ENCODE assay signal across 7 mouse cellular contexts in genomic region chr5:76589311-76589710, GRCm38 (mm10). TPM values are rescaled to one million over a fixed set of nuclear protein-coding genes. Genes with fewer than 3 reads are reported as not detected.
DNase-seq lines count a peak whose midpoint lies in the region; ATAC-seq and TF ChIP-seq lines count a peak whose summit lies in the region.

No protein-coding gene starts in this region.

- peaks cover 4% of the 10 kb centered on the region; the same call in 1 of the 2 replicates for H3K79me2 ChIP-seq in MEL (ENCODE audit: control insufficient read depth, insufficient read depth, low read length, poor library complexity)

- H3K9me3 ChIP-seq in E14TG2a.4 (ENCODE audit: low read length), result no peaks in the 10 kb centered on the region
- no peaks in the 10 kb centered on the region for H3K9me3 ChIP-seq in MEL (replicated peaks; ENCODE audit: insufficient read depth, low read length)
- no peaks in the 10 kb centered on the region for H3K9me3 ChIP-seq in hindbrain, embryonic 10.5 days
- no peaks in the 10 kb centered on the region for H3K9me3 ChIP-seq in liver, embryonic 15.5 days (replicated peaks)

- TF ChIP-seq EP300 in MEL (IDR thresholded peaks at IDR 0.05; ENCODE audit: low read depth in 1 of 2, low read length in 2 of 2), result no peak

- H3K4me2 ChIP-seq in liver, embryonic 15.5 days, result peak overlapping the region; percentile 81

- H3K36me3 ChIP-seq in E14TG2a.4 (ENCODE audit: insufficient read depth, low read length) (peaks cover 23% of the 10 kb centered on the region), MEL (ENCODE audit: control insufficient read depth in 1 of 2, insufficient read depth in 2 of 2, low read length in 2 of 2) (peaks cover 0 to 14% of the 10 kb centered on the region in 2 experiments; a peak in 3 of 4 replicates)
- H3K36me3 ChIP-seq in hindbrain, embryonic 10.5 days, result peaks cover 32% of the 10 kb centered on the region
- H3K36me3 ChIP-seq in liver, embryonic 15.5 days (replicated peaks), result peaks cover 23% of the 10 kb centered on the region

- H3K27me3 ChIP-seq in E14TG2a.4 (ENCODE audit: insufficient read depth, low read length) (no peaks in the 10 kb centered on the region), MEL (ENCODE audit: control insufficient read depth in 1 of 2, insufficient read depth in 2 of 2, low read length in 2 of 2) (no peaks in the 10 kb centered on the region)
- no peaks in the 10 kb centered on the region for H3K27me3 ChIP-seq in hindbrain, embryonic 10.5 days (ENCODE audit: insufficient read depth, poor library complexity, severe bottlenecking)
- no peaks in the 10 kb centered on the region for H3K27me3 ChIP-seq in liver, embryonic 15.5 days

- no peak for ATAC-seq in liver, embryonic 15.5 days (ENCODE audit: insufficient read depth)

- H3K4me1 ChIP-seq in E14TG2a.4 (replicated peaks; ENCODE audit: low read depth, low read length) (peaks cover 14% of the 10 kb centered on the region), MEL (ENCODE audit: control insufficient read depth in 1 of 2, insufficient read depth in 2 of 2, low read length in 2 of 2) (peaks cover 7 to 12% of the 10 kb centered on the region in 2 experiments)
- H3K4me1 ChIP-seq in hindbrain, embryonic 10.5 days (replicated peaks), result peaks cover 20% of the 10 kb centered on the region
- peaks cover 18% of the 10 kb centered on the region for H3K4me1 ChIP-seq in liver, embryonic 15.5 days (replicated peaks)

- peak overlapping the region; percentile 59; the same call in 1 of the 2 replicates for H3K27ac ChIP-seq in MEL (ENCODE audit: control insufficient read depth, low read depth, low read length)
- peak overlapping the region; percentile 99 for H3K27ac ChIP-seq in hindbrain, embryonic 10.5 days
- peak overlapping the region; percentile 91 for H3K27ac ChIP-seq in liver, embryonic 15.5 days (replicated peaks)

- H3K4me3 ChIP-seq in E14TG2a.4 (replicated peaks; ENCODE audit: low read length) (peak overlapping the region; percentile 92), MEL (ENCODE audit: control insufficient read depth in 1 of 2, insufficient read depth in 1 of 2, low read depth in 2 of 2, low read length in 2 of 2) (peak overlapping the region; percentile 76 to 96)
- peak overlapping the region; percentile 92 for H3K4me3 ChIP-seq in hindbrain, embryonic 10.5 days
- H3K4me3 ChIP-seq in liver, embryonic 15.5 days (replicated peaks), result peak overlapping the region; percentile 98

- no peak for TF ChIP-seq CTCF in E14TG2a.4 (conservative IDR thresholded peaks at IDR 0.05; ENCODE audit: low read length)
- TF ChIP-seq CTCF in MEL (IDR thresholded peaks at IDR 0.05 in 2 of 3, conservative IDR thresholded peaks at IDR 0.05 in 1 of 3; ENCODE audit: control insufficient read depth in 1 of 3, insufficient read depth in 1 of 3, low read depth in 2 of 3, low read length in 3 of 3, poor library complexity in 1 of 3, severe bottlenecking in 1 of 3), result no peak

- TF ChIP-seq POLR2A in MEL (IDR thresholded peaks at IDR 0.05; ENCODE audit: control insufficient read depth in 1 of 2, insufficient read depth in 1 of 2, low read depth in 1 of 2, low read length in 2 of 2, poor library complexity in 1 of 2), result no peak

- TF ChIP-seq RAD21 in MEL (IDR thresholded peaks at IDR 0.05; ENCODE audit: low read depth, low read length), result no peak

- H3K9ac ChIP-seq in MEL (ENCODE audit: control insufficient read depth, low read depth, low read length, poor library complexity, severe bottlenecking), result peak overlapping the region; percentile 98
- H3K9ac ChIP-seq in liver, embryonic 15.5 days, result peak overlapping the region; percentile 90

- WGBS in hindbrain, embryonic 10.5 days, result 10% methylated on average over 7 of the region's 7 CpGs
- 10% methylated on average over 7 of the region's 7 CpGs for WGBS in liver, embryonic 15.5 days (ENCODE audit: insufficient replicate concordance)

- DNase-seq in MEL (ENCODE audit: low read depth, low spot score), result no peak
- DNase-seq in hindbrain, embryonic 10.5 days (ENCODE audit: low spot score), result no peak
- DNase-seq in layer of hippocampus, postnatal 25 days (ENCODE audit: extremely low spot score in 1 of 2, low spot score in 1 of 2), result no peak
- DNase-seq in adrenal gland, postnatal 10 days, result no peak
- no peak for DNase-seq in ovary, postnatal 36 days (ENCODE audit: low spot score)

TF ChIP-seq in MEL, 35 proteins besides CTCF, POLR2A, EP300 and RAD21:
- TF ChIP-seq GABPA (IDR thresholded peaks at IDR 0.05; ENCODE audit: low read depth, low read length) (no peak), NELFE (IDR thresholded peaks at IDR 0.05; ENCODE audit: low read depth, low read length) (no peak), TAL1 (IDR thresholded peaks at IDR 0.05; ENCODE audit: low read length) (no peak), MYB (IDR thresholded peaks at IDR 0.05; ENCODE audit: low read depth, low read length) (no peak), UBTF (IDR thresholded peaks at IDR 0.05; ENCODE audit: borderline replicate concordance, insufficient read depth, low read depth, low read length) (no peak), ZNF384 (IDR thresholded peaks at IDR 0.05; ENCODE audit: low read depth, low read length) (no peak), JUND (IDR thresholded peaks at IDR 0.05; ENCODE audit: low read depth, low read length) (no peak), NRF1 (IDR thresholded peaks at IDR 0.05; ENCODE audit: insufficient read depth, low read depth, low read length, poor library complexity, severe bottlenecking) (no peak), USF2 (IDR thresholded peaks at IDR 0.05; ENCODE audit: borderline replicate concordance in 1 of 2, insufficient read depth in 1 of 2, low read depth in 1 of 2, low read length in 2 of 2) (no peak), SIN3A (IDR thresholded peaks at IDR 0.05; ENCODE audit: low read length) (no peak), RCOR1 (IDR thresholded peaks at IDR 0.05; ENCODE audit: low read depth, low read length) (no peak)

RNA-seq across cellular contexts. Expression of gene Cep135, which starts 0.8 kb away (rescaled TPM):
- 9.3 and 9.7 TPM in 2 replicates for total RNA-seq in MEL (2012; rRNA removed)
- polyA plus RNA-seq in MEL (2012; ENCODE audit: insufficient read depth in 1 of 2, insufficient read length in 2 of 2, low read depth in 1 of 2, low replicate concordance in 2 of 2, missing spikeins in 1 of 2), result 1 to 10 TPM in 1 of 2 experiments, not detected in 1; 9.2 TPM
- polyA plus RNA-seq in hindbrain, embryonic 10.5 days (2016; fragmentation: Nextera tagmentation; extraction: Ambion mirVana), result 7.2 and 10.0 TPM in 2 replicates
- polyA plus RNA-seq in liver, embryonic 15.5 days (2015; fragmentation: Nextera tagmentation; extraction: Ambion mirVana), result 3.9 and 4.1 TPM in 2 replicates
- 1 to 10 TPM; 5.3 to 7.6 TPM for total RNA-seq in layer of hippocampus, postnatal 25 days (2021)
- 1 to 10 TPM; 5.7 to 6.8 TPM for total RNA-seq in adrenal gland, postnatal 10 days (2021)
